Mouse (Mus musculus) thymus, adult 18-20 months (tissue): ENCODE measurements around the gene Nf1.

ENCODE experiments used
- DNase-seq, 2 experiments: peaks; one replicate each; pipeline ENCODE4 v3.0.0; 2022; ENCODE audit warnings: mixed read lengths in 2 of 2

Gene Nf1

DNA sequence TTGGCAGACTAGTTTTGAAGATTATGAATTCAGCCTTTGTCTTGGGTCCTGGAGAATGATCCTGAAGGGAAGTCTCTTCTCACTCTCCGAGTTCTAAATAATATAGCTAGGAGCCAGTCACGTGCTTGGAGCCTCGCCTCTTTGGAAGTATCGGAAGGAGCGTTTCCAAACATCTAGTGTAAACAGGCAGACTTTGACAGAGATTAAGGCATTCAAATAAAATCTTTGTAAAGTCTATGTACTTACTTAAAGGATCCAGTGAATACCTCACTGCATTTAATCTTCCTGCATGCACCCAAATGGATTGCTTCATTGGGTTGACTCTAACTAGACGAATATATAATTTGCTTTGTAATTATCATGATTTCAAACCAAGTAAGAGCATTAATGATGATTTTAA lies 143.9 kb downstream of the Nf1 start:
- no peak for DNase-seq

DNA sequence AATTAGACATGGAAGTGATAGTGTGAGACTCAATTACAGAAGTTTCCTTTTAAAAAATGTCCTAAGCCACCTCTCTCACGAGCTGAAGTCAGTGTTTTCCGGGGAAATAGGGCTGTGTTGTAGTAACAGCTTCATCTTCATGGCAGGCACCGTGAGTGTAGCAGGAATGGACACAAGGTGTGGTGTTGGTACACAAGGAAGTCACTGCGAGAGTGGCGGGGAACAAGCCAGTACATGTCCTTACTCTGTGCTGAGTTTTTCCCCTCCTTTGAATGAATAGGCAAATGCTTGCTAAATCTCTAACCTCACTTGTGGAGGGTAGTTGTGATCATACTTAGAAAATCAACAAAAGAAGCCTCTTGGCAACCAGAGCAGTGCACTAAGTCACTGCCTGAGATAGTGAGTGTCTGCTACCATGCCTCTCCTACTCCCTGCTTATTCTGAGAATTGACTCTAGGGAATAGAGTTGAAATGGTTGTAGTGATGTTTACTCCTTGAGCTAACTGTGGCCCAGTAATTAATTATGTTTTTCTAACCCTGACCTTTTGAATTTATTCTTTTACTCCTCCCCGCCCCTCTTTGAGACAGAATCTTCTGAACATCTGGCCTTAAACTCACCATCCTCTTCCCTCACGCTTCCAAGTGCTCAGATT lies 144.5 kb downstream of the Nf1 start:
- no peak for DNase-seq

DNA sequence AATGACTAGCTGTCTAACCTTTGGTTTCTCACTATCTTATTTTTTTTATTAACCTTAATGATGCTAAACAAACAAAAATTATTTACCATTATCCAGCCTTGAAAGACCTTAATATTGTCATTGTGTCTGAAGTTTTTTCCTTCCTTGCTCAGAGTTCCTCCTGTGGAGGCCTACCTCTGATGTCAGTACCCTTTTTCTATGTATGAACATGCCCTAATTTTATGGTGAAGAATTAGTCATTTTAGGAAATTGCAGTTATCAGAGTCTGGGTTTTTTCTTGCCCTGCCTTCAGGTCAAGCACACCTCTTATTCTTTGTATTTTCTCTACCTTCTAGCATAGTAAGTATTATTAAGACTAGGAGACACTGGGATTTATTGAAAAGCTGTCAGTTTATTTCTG lies 145.2 kb downstream of the Nf1 start:
- DNase-seq: no peak

DNA sequence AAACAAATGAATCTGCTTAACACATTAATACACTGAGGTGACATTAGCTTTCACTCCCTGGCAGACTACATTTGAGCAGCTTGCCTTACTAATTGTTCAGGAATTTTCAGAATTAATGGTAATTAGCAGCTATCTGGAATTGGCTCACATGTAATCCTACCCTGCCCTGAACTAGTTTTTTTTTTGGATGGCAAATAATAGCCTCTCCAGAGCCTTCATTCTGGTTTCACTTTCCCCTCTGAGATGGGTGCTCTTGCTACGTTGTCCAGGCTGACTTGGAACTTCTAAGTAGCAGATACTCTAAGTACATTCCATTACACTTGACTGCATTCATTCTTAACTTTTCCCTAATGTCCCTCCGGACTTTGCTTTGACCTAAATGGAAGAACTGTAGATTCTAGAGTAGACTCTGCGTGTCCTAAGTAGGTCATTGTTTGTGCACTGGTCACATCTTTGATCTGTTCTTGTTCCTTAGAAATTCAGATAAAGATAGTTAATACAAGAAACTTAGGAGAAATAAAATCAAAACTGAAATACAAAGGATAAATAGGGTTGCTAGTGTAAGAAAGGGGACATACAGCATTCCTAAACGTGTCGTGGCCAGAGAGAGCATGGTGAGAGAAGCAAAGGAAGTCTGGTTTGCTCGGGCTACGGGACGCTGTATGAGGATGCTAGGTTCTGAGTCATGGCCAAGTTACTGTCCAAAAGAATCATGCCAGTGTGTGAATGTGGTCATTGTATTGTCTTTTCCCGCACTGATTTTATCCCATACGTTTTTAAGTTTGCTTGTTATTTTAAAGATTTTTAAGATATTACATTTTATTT lies 155.7 kb downstream of the Nf1 start:
- DNase-seq: no peak

DNA sequence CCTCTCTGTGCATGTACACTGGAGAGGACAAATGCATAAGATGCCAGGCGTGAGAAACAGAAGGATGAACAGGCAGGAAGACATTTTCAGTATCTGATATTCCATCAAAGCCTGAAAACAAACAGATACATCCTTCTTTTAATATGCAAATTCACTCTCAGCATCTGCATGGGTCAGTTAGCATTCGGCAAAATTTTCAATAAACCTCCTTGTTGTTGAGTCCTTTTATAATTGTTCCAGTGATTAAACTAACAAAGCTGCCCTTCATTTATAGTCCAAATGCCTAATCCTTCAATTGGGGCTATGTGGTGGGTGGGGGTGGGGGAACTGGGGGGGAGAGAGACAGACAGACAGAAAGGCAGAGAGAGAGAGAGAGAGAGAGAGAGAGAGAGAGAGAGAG lies 163.4 kb downstream of the Nf1 start:
- no peak for DNase-seq

DNA sequence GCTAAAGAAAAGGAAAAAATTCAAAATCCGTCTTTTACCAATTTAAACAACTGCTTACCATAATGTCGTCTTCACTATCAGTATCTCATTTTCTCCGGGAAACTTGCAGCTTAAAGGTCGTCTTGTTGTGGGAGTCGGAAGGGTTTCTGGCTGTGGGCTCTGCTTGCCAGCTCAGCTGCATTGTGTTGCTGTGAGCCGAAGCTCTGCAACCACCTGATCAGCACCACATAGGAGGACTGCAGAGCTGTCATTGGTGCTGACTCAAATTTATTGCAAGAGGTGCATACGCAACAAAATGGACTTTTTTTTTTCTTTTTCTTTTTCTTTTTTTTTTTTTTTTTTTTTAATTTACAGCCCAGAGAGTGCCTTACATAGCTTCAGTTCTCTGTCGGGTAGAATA lies 164.4 kb downstream of the Nf1 start, which contains the start of gene Omg:
Gene Omg (minus strand): TSS at position 240 of the 400 bp plus-strand sequence.
- DNase-seq: no peak

DNA sequence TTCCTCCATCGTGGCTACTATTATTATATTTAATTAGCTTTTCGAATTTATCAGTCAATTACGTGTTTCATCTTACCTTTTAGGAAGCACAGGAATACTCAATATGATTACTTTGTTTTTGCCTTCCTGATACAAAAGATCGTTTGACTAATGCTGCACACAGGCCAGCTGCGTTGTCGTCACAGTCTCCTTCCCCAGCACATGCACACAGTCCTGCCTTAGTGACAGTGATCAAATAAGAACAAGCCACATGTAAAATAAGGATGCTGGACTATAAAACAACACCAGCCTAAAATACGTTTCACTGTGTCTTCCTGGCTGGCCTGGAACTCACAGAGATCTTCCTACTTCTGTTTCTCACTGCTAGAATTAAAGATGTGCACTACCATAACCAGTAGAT lies 165.0 kb downstream of the Nf1 start:
- DNase-seq: no peak

DNA sequence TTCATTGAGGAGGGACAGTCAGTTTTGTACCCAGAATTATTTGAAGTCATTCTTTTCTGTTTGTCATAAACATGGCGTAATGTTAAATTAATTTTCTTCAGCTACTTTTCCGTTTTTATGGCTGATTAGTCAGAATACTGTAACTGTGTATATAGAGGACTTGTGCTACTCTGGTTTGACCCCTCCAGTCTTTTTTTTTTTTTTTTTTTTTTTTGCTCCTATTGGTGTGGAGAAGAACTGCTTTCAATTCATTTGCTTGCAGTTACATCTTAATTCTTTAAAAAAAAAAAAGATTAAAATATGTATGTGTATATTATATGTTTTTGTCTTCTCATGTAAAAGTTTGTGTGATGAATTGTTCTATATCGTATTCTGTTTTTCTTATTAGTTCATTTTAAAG lies 172.5 kb downstream of the Nf1 start:
- no peak for DNase-seq

DNA sequence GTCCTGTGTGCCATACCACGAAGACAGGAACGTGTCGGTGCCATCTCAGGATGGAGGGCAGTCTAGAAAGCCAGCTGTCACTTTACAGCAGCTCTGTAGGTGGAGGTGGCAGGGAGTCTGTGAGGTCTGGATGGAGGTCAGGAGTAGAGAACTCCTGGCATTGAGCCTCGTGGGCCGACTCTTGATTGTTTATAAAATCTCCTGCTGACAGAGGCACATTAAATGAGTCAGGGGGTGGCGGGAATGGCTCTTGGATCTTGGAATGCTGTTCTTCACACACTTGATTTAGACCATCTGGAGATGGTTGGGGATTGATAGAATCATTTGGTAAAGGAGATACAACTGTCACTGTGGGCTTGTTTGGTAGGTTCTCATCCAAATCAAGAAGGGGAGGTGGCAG lies 175.8 kb downstream of the Nf1 start:
- DNase-seq: no peak

DNA sequence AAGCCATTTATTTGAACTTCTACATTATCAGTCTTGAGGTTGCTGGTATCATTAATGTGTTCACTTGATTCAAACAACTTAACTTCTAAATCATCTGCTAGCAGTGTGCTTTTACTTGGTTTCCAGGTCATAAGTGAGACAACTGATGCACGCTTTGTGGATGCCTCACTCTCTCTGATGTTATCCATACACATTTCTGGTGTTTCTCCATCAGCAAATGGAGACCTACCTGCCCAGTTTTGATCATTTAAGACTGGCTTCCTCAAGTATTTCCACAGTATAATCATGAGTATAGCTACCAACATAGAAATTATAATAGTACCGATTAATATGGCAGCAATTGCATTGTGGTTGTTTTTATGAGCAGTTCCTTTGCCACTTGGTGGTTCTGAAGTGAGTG lies 176.3 kb downstream of the Nf1 start:
- no peak for DNase-seq

DNA sequence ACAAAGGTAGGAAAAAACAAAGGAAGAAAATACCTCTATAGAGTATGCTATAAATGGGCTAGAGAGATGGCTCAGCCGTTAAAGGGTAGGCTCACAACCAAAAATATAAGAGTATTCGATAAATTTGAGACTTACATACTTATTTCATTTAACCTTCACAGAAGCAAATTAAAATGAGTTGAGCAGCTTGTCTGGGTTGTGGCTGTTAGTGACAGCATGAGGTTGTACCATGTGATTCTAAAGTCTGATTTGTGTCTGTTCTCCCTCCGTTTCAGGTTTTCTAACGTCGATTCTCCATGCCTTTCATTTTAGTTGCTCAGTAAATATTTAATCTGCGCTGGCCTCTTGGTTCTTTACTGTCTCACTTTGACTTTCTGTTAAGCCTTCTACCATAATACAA lies 179.8 kb downstream of the Nf1 start:
- DNase-seq: no peak

DNA sequence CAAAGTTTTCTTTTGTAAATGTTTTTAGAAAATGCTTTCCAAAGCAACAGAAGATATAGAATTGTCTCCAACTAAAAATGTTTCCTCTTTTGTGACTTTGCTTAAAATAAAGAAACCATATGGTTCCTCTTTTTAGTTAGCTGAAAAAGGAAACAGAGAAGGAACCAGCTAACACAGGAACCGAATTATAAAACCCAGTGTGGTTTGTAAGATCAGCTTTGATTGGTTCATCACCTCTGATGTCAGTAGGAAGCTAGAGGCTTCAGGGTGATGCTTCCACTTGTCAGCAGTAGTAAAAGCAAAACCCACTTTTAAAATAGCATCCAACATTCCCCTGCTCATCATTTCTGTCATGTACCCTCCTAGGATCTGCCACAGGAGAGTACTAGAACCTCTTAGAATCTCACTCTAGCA lies 180.4 kb downstream of the Nf1 start:
- DNase-seq: no peak

DNA sequence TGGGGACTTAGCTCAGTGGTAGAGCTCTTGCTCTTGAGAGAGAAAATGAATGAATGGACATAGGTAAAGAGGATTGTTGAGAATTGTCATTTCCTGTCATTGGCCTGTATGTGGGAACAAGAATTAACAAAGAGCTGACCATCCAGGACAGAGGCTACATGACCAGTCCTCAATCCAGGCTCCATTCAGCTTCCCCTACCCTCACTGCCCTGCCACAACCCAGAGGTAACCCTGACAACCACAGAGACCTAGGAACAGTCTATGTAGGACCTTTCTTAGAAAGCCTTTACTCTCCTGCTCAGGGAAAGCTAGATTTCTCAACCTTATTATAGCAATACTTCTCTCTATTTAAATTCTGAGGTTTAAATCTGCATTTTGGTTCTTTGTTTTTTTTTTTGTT lies 181.3 kb downstream of the Nf1 start:
- no peak for DNase-seq

DNA sequence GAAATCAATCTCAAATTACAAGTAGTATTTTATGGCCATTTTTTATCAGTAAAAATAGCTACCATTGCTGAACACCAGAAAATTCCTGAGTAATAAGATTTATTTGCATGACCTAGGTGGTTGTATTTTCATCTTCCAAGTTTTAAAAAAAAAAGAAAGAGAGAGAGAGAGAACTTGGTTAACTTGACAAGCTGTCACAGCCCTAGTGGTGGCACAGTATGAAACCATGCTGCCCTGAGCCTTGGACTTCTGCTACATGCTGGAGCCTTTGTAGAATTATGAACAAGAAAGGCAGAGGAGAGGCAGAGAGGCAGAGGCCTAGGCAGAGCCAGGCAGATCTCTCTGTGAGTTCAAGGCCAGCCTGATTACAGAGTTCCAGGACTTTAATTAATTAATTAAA lies 182.4 kb downstream of the Nf1 start:
- no peak for DNase-seq

DNA sequence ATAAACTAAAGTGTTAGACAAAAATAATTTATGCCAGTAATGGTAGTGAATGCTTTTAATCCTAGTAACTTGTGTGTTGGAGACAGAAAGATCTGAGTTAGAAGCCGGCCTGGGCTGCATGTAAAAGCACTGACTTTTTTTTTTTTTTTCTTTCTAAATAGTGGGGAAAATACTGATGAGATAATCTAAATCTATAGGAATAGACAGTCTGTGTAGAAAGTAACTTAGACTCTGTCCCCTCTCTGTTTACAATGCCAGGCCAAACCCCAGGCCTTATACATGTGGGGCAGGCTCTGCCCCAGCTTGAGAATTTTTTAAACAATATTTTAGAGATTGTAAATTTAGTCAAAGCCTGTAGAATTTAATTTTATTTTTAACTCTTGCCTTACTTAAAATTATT lies 183.5 kb downstream of the Nf1 start:
- DNase-seq: no peak

DNA sequence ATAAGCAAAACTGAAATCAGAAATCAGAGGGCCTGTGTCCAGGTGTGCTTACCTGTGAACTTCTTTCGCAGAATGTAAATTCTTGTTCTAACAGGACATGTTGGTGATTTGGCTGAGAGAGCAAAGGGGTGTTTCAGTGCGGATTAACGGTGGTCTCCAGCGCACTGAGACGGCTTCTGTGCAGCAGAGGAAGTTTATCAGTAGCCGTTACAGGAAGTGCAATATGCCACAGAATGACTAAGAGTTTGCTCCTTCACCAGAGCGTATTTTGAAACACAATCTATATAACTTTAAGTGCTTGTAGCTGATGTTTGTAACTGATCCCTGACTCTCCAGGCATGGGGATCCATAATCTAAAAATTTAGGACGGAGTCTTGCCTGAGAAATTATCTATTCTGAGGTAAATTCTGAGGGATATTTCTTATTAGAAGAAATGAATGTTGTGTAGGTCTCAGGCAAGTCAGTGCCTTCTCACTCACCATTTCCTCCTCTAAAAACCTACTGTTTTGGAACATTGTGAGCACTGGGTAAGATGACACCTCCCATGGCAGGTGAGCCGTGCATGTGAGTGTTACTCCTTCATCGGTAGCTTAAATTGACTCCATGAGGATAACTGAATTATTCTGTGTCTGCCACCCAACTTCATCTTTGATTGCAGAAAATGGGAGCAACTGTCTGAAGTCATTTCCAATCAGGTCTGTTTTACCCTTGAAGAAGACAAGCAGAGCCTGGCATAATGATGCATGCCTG lies 184.2 kb downstream of the Nf1 start, which contains the start of gene Evi2b:
Gene Evi2b (minus strand): TSS at position 203 of the 750 bp plus-strand sequence.
- DNase-seq: peak in 1 of 2 experiments; percentile 44

DNA sequence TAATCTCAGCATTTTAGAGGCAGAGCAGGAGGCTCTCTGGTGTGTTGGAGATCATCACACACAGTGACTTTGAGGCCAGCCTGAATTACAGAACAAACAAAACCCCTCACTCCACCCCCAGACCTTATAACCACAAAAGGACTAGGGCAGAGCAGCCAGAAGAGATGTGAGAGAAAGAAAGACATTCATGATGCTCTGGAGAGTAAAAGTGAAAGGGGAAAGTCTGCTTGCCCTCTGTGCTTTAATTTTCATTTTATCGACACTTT lies 184.8 kb downstream of the Nf1 start:
- DNase-seq: no peak

DNA sequence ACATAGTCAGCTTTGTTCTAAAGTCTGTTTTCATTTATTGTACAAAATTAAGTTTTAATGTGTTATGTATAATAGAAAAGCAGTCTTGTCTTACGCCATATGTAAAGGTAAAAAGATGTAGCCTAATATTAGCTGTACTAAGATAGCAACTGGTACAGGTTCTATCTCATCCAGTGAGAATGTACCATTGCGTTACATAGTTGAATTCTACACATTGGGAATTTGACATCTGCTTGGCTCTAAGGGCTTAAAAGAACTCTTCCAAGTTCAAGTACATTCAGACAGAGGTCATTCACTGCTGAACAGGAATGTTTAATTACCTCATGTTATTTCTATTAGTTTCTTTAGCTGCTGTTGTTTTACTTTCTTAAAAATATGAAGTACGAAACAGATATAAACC lies 187.1 kb downstream of the Nf1 start:
- no peak for DNase-seq

DNA sequence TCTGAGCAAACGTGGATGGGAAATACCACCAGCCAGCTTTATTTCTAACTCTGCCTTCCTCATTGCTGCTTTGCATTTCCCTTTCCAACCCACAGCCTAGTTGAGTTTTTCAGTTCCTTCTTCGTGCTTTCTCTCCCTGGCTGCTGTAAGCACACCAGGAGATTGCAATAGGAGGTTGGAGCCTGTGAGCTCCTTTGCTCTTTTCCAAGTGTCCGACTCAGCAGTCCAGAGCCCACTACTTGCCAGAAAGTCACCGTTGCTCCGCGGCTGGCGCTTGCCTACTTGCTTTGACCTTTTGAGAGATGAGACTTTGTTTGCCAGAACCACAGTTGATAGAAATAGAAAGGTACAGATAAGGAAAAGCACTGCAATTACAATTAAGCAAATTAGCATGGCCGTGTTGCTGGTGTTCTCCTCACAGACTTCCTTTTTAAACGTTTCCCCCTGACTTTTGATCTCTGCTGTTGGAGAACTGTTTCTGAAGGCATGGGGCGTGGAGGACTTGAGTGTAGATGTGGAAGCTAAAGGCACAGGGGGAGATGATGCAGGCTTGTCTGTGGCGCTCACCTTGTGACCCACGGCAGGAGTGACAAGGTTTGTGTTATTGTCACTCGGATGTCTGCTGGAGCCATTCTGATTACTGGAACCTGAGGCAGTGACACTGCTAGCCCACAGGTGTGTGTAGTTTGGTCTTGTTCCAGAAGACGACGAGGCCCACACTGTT lies 187.7 kb downstream of the Nf1 start:
- peak in 1 of 2 experiments; percentile 20 for DNase-seq

DNA sequence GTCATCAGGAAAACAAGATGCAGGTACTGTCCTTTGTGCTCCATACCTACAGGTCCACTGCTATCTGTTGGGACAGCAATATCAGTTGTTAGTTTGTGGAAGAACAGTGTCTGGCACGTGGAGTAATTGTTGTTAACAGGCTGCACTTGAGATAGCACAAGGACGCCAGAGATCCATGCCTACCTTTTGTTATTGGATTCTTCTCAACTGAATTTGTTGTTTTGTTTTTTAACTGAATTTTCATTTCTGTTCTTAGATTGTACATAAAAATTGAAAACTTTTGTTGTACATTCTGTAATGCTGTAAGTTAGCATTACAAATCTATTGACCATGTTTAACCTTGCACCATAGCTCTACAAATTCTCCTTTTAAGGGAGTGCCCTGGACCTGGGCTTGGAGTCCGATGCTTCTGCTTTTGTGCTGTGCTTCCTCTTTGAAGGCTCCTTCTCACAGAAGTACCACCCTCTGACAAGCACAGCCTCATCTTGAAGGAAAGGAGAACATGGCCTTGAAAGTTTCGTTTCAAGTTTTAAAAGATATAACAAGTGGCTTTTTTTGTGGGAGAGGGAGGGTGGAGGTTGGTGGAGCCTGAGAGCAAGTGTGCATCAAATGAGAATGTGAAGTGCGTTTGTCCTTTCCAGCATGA lies 188.4 kb downstream of the Nf1 start:
- DNase-seq: peak in 1 of 2 experiments; percentile 19

DNA sequence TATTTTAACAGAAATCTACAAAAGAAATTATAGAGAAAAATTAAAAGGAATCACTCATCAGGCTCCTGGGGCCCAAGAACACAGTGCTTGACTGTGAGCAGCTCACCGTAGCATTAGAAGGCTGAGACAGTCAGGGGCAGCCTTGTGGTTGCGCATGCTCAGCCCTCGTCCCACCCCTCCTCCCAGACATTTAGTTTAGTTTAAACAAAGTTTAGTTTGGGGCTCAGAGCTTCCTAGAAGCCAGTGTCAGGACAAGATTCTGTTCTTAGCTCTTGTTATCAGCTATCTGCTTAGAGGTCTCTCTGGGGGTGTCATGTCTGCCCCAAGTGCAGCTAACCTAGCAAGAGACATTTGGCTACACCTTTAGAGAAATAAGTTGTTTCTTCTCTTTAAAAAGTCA lies 189.1 kb downstream of the Nf1 start:
- DNase-seq: no peak

DNA sequence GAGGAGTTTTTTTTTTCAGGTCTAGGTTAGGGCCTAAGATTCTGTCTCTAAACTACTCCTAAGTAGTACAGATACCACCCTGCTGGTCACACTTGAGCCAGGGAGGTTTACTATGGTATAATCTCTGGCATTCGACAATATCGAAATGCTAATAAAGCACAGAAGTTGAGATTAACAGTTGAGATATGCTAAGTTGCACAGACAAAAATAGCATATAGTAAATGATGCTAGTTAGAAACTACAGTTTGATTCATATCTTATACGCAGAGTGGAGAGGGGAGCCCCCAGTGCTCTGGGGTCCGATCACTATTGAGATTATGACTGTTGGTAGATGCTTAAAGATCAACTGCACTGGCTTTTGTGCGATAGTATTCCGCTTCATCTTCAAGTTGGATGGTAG lies 189.7 kb downstream of the Nf1 start:
- no peak for DNase-seq

DNA sequence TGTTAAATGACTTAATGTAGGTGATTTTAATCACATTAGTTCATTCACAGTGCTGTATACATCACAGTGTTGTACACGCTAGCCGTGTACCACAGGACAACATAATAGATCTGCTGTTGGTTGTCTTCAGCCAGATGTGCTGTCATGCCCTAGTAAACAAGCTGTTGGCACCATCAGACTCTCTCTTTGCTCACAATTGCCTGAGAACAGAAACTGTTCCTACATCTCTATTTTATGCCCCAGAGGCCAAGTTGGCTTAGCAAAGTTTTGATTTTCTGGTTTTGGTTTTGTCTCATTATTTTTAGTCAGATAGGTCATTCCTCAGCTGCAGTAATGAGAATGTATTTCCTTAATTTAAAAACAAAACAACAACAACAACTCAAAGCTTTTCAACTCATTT lies 190.2 kb downstream of the Nf1 start:
- DNase-seq: no peak
